Mouse (Mus musculus): ENCODE measurements around the gene Mylk3. TPM values are rescaled to one million over a fixed set of nuclear protein-coding genes. Genes with fewer than 3 reads are reported as not detected.

Mylk3 gene
- total and polyA plus RNA-seq, 3 experiments: 83.5 to 148 (median 96.6) TPM

GRCm38 (mm10) chr8:85395681-85396431 is 9.7 kb upstream of the Mylk3 start:
- DNase-seq (ENCODE audit: low spot score): peak; percentile 18
- TF ChIP-seq POLR2AphosphoS5 (IDR thresholded peaks at IDR 0.05; ENCODE audit: insufficient replicate concordance, low read depth, low read length) (no peak), TAL1 (conservative IDR thresholded peaks at IDR 0.05; ENCODE audit: low read depth, low read length) (0 out of 2 replicates have a peak, but pooled peaks have one; percentile 42)
- H3K4me1 ChIP-seq (ENCODE audit: insufficient read depth, low read depth, low read length): peaks cover 50% of the 10 kb centered on the region
- H3K36me3 ChIP-seq (replicated peaks): peaks cover 14% of the 10 kb centered on the region
- H3K9me3 ChIP-seq (replicated peaks): no peaks in the 10 kb centered on the region
- peak overlapping the region; percentile 64; the same call in 1 of the 2 replicates for H3K4me3 ChIP-seq (ENCODE audit: low read depth, low read length)
- H3K27me3 ChIP-seq (ENCODE audit: insufficient read depth, low read length): no peaks in the 10 kb centered on the region
- peak; percentile 63; the same call in 1 of the 2 replicates for ATAC-seq (ENCODE audit: extremely low read depth, insufficient number of reproducible peaks, low FRiP score, poor library complexity, severe bottlenecking)

- DNase-seq (ENCODE audit: low spot score): no peak
- Histone ChIP-seq H3K36me3 (replicated peaks) (peaks cover 14% of the 10 kb centered on the region), H3K27me3 (ENCODE audit: insufficient read depth, low read length) (no peaks in the 10 kb centered on the region), H3K4me3 (ENCODE audit: low read depth, low read length) (no peak overlapping the region), H3K4me1 (ENCODE audit: insufficient read depth, low read depth, low read length) (peaks cover 50% of the 10 kb centered on the region), H3K9me3 (replicated peaks) (no peaks in the 10 kb centered on the region)
- no peak for TF ChIP-seq CTCF (IDR thresholded peaks at IDR 0.05; ENCODE audit: low read depth, low read length)
- no peak for ATAC-seq (ENCODE audit: extremely low read depth, insufficient number of reproducible peaks, low FRiP score, poor library complexity, severe bottlenecking)
These were observed 8.9 kb upstream of the Mylk3 start for GRCm38 (mm10) chr8:85395017-85395416.

GRCm38 (mm10) chr8:85393199-85393598 is 7.1 kb upstream of the Mylk3 start:
- peaks cover 14% of the 10 kb centered on the region for H3K36me3 ChIP-seq (replicated peaks)
- no peak overlapping the region for H3K4me3 ChIP-seq (ENCODE audit: low read depth, low read length)
- H3K27me3 ChIP-seq (ENCODE audit: insufficient read depth, low read length): no peaks in the 10 kb centered on the region
- no peak for TF ChIP-seq TAL1 (conservative IDR thresholded peaks at IDR 0.05; ENCODE audit: low read depth, low read length)
- TF ChIP-seq POLR2AphosphoS5 (IDR thresholded peaks at IDR 0.05; ENCODE audit: insufficient replicate concordance, low read depth, low read length): no peak
- no peak for TF ChIP-seq GATA2 (IDR thresholded peaks at IDR 0.05; ENCODE audit: borderline replicate concordance, low read depth, low read length)
- no peaks in the 10 kb centered on the region for H3K9me3 ChIP-seq (replicated peaks)
- DNase-seq (ENCODE audit: low spot score) (no peak), ATAC-seq (ENCODE audit: extremely low read depth, insufficient number of reproducible peaks, low FRiP score, poor library complexity, severe bottlenecking) (no peak)
- peaks cover 50% of the 10 kb centered on the region for H3K4me1 ChIP-seq (ENCODE audit: insufficient read depth, low read depth, low read length)

GRCm38 (mm10) chr8:85391438-85391837 is 5.3 kb upstream of the Mylk3 start:
- no peak for DNase-seq (ENCODE audit: low spot score)
- H3K36me3 ChIP-seq (replicated peaks): peaks cover 14% of the 10 kb centered on the region

GRCm38 (mm10) chr8:85381926-85382325 is 4.2 kb downstream of the Mylk3 start:
- TF ChIP-seq POLR2AphosphoS5 (IDR thresholded peaks at IDR 0.05; ENCODE audit: insufficient replicate concordance, low read depth, low read length) (no peak), GATA2 (IDR thresholded peaks at IDR 0.05; ENCODE audit: borderline replicate concordance, low read depth, low read length) (no peak), TAL1 (conservative IDR thresholded peaks at IDR 0.05; ENCODE audit: low read depth, low read length) (no peak), CTCF (IDR thresholded peaks at IDR 0.05; ENCODE audit: low read depth, low read length) (no peak), GATA1 (IDR thresholded peaks at IDR 0.05; ENCODE audit: borderline replicate concordance, low read length) (no peak)
- H3K36me3 ChIP-seq (replicated peaks): peaks cover 23% of the 10 kb centered on the region
- peaks cover 72% of the 10 kb centered on the region for H3K4me1 ChIP-seq (ENCODE audit: insufficient read depth, low read depth, low read length)
- ATAC-seq (ENCODE audit: extremely low read depth, insufficient number of reproducible peaks, low FRiP score, poor library complexity, severe bottlenecking): no peak
- no peaks in the 10 kb centered on the region for H3K27me3 ChIP-seq (ENCODE audit: insufficient read depth, low read length)
- peak; percentile 19 for DNase-seq (ENCODE audit: low spot score)
- no peaks in the 10 kb centered on the region for H3K9me3 ChIP-seq (replicated peaks)
- peak overlapping the region; percentile 72; the same call in 1 of the 2 replicates for H3K4me3 ChIP-seq (ENCODE audit: low read depth, low read length)

More at GRCm38 (mm10) chr8:85391438-85391837, 5.3 kb upstream of the Mylk3 start:
- peaks cover 39% of the 10 kb centered on the region for H3K4me1 ChIP-seq (ENCODE audit: insufficient read depth, low read depth, low read length)
- H3K9me3 ChIP-seq (replicated peaks): no peaks in the 10 kb centered on the region
- H3K4me3 ChIP-seq (ENCODE audit: low read depth, low read length): no peak overlapping the region
- no peaks in the 10 kb centered on the region for H3K27me3 ChIP-seq (ENCODE audit: insufficient read depth, low read length)
- TF ChIP-seq GATA2 (IDR thresholded peaks at IDR 0.05; ENCODE audit: borderline replicate concordance, low read depth, low read length) (no peak), GATA1 (IDR thresholded peaks at IDR 0.05; ENCODE audit: borderline replicate concordance, low read length) (no peak), TAL1 (conservative IDR thresholded peaks at IDR 0.05; ENCODE audit: low read depth, low read length) (no peak), POLR2AphosphoS5 (IDR thresholded peaks at IDR 0.05; ENCODE audit: insufficient replicate concordance, low read depth, low read length) (no peak), CTCF (IDR thresholded peaks at IDR 0.05; ENCODE audit: low read depth, low read length) (no peak)
- ATAC-seq (ENCODE audit: extremely low read depth, insufficient number of reproducible peaks, low FRiP score, poor library complexity, severe bottlenecking): no peak

GRCm38 (mm10) chr8:85380824-85381209 is 5.3 kb downstream of the Mylk3 start:
- H3K36me3 ChIP-seq (replicated peaks): peaks cover 24% of the 10 kb centered on the region
- ATAC-seq (ENCODE audit: extremely low read depth, insufficient number of reproducible peaks, low FRiP score, poor library complexity, severe bottlenecking): peak; percentile 83

More at GRCm38 (mm10) chr8:85380824-85381209, 5.3 kb downstream of the Mylk3 start:
- Histone ChIP-seq H3K27me3 (ENCODE audit: insufficient read depth, low read length) (no peaks in the 10 kb centered on the region), H3K9me3 (replicated peaks) (no peaks in the 10 kb centered on the region), H3K4me3 (ENCODE audit: low read depth, low read length) (peak overlapping the region; percentile 72), H3K4me1 (ENCODE audit: insufficient read depth, low read depth, low read length) (peaks cover 72% of the 10 kb centered on the region)
- TF ChIP-seq GATA1 (IDR thresholded peaks at IDR 0.05; ENCODE audit: borderline replicate concordance, low read length) (no peak), TAL1 (conservative IDR thresholded peaks at IDR 0.05; ENCODE audit: low read depth, low read length) (peak; percentile 91), GATA2 (IDR thresholded peaks at IDR 0.05; ENCODE audit: borderline replicate concordance, low read depth, low read length) (0 out of 2 replicates have a peak, but pooled peaks have one; percentile 47)
- peak; percentile 76 for DNase-seq (ENCODE audit: low spot score)

All from G1E (cell line).